9 mouse cellular contexts compared by ENCODE assay signal in genomic region chr7:78791359-78792222, GRCm38 (mm10). TPM values are rescaled to one million over a fixed set of nuclear protein-coding genes. Genes with fewer than 3 reads are reported as not detected.
DNase-seq lines count a peak whose midpoint lies in the region; ATAC-seq and TF ChIP-seq lines count a peak whose summit lies in the region.
"Had no signal": no experiment of that assay in that cellular context is flagged by ENCODE, and none has a peak within 500 bp of the region (broad histone marks: within the 10 kb centered on the region; RNA-seq: fewer than 3 reads in every experiment).

No protein-coding gene starts in this region.

- H3K36me3 ChIP-seq in lung, embryonic 15.5 days, result peaks cover 39% of the 10 kb centered on the region

- H3K4me2 ChIP-seq in lung, embryonic 15.5 days, result no peak overlapping the region
- H3K4me2 ChIP-seq: liver, embryonic 15.5 days had no signal

- H3K27me3 ChIP-seq in lung, embryonic 15.5 days, result no peaks in the 10 kb centered on the region
- H3K27me3 ChIP-seq: liver, embryonic 15.5 days had no signal

- ATAC-seq in hematopoietic stem cell, adult 5-6 weeks (replicated peaks in 1 of 2; ENCODE audit: insufficient read depth in 1 of 2, low FRiP score in 2 of 2, low TSS enrichment in 1 of 2, low read depth in 1 of 2, poor library complexity in 2 of 2, severe bottlenecking in 2 of 2), result peak; percentile 82 to 87
- ATAC-seq in lung, embryonic 15.5 days (ENCODE audit: borderline replicate concordance, extremely low read depth, low FRiP score, low TSS enrichment), result peak; percentile 54

- DNase-seq in adrenal gland, adult 2 months, result peak; percentile 67
- DNase-seq in adrenal gland, postnatal 4 days (ENCODE audit: low spot score in 2 of 2), result no peak
- DNase-seq in adipocyte (ENCODE audit: low spot score), result peak; percentile 74
- peak; percentile 59 for DNase-seq in embryo, embryonic 9.5 days (ENCODE audit: extremely low spot score)
- peak; percentile 50 to 51 for DNase-seq in layer of hippocampus, adult 2 months (ENCODE audit: low spot score in 2 of 2)
- DNase-seq in ovary, postnatal 14 days (ENCODE audit: low spot score), result peak; percentile 32

- H3K4me3 ChIP-seq in layer of hippocampus, adult 2 months, result no peak overlapping the region
- H3K4me3 ChIP-seq in lung, embryonic 15.5 days, result no peak overlapping the region
- H3K4me3 ChIP-seq: liver, embryonic 15.5 days had no signal

- H3K9ac ChIP-seq in lung, embryonic 15.5 days, result no peak overlapping the region
- H3K9ac ChIP-seq: liver, embryonic 15.5 days had no signal

- no peaks in the 10 kb centered on the region for H3K9me3 ChIP-seq in lung, embryonic 15.5 days
- H3K9me3 ChIP-seq: liver, embryonic 15.5 days had no signal

- no peak overlapping the region for H3K27ac ChIP-seq in layer of hippocampus, adult 2 months
- no peak overlapping the region for H3K27ac ChIP-seq in lung, embryonic 15.5 days
- H3K27ac ChIP-seq: liver, embryonic 15.5 days had no signal

- TF ChIP-seq CTCF in layer of hippocampus, adult 2 months (conservative IDR thresholded peaks at IDR 0.05), result peak; percentile 95

- WGBS in lung, embryonic 15.5 days, result 81% methylated on average over 15 of the region's 15 CpGs

- no peaks in the 10 kb centered on the region for H3K4me1 ChIP-seq in lung, embryonic 15.5 days

RNA-seq across cellular contexts. Expression of gene Mrpl46, which starts 8.3 kb away (rescaled TPM):
- total RNA-seq in adrenal gland, adult 2 months (2021), result 10 to 100 TPM; 39.3 to 52.6 TPM
- 11.6 and 13.5 TPM in 2 replicates for polyA plus RNA-seq in adrenal gland, adult 2 months (2012; rRNA removed)
- 10 to 100 TPM; 42.5 to 47.0 TPM for total RNA-seq in adrenal gland, postnatal 4 days (2021)
- 42.5 and 53.4 TPM in 2 replicates for total RNA-seq in hematopoietic stem cell, adult 5-6 weeks (2017)
- 10 to 100 TPM; 28.6 to 32.7 TPM for total RNA-seq in layer of hippocampus, adult 2 months (2021)
- 57.0 and 60.9 TPM in 2 replicates for polyA plus RNA-seq in lung, embryonic 15.5 days (2015; fragmentation: Nextera tagmentation; extraction: Ambion mirVana)

RNA-seq across cellular contexts. Expression of gene Mrps11, which starts 8.7 kb away (rescaled TPM):
- total RNA-seq in adrenal gland, adult 2 months (2021), result 100 to 1,000 TPM in 1 of 2 experiments, 10 to 100 TPM in 1; 84.2 to 116 TPM
- 69.0 and 77.7 TPM in 2 replicates for polyA plus RNA-seq in adrenal gland, adult 2 months (2012; rRNA removed)
- total RNA-seq in adrenal gland, postnatal 4 days (2021), result 10 to 100 TPM; 83.5 to 88.1 TPM
- 25.7 and 47.2 TPM in 2 replicates for total RNA-seq in hematopoietic stem cell, adult 5-6 weeks (2017)
- total RNA-seq in layer of hippocampus, adult 2 months (2021), result 10 to 100 TPM; 42.8 to 46.5 TPM
- polyA plus RNA-seq in lung, embryonic 15.5 days (2015; fragmentation: Nextera tagmentation; extraction: Ambion mirVana), result 76.1 and 76.3 TPM in 2 replicates

RNA-seq across cellular contexts. Expression of gene Ntrk3, which starts 53.8 kb away (rescaled TPM):
- 10 to 100 TPM; 23.5 to 25.6 TPM for total RNA-seq in adrenal gland, adult 2 months (2021)
- polyA plus RNA-seq in adrenal gland, adult 2 months (2012; rRNA removed), result 22.5 and 36.7 TPM in 2 replicates
- total RNA-seq in adrenal gland, postnatal 4 days (2021), result 10 to 100 TPM; 16.9 to 20.4 TPM
- total RNA-seq in hematopoietic stem cell, adult 5-6 weeks (2017), result not detected in 2 replicates
- 100 to 1,000 TPM; 226 to 238 TPM for total RNA-seq in layer of hippocampus, adult 2 months (2021)
- polyA plus RNA-seq in lung, embryonic 15.5 days (2015; fragmentation: Nextera tagmentation; extraction: Ambion mirVana), result 0.97 and 1.1 TPM in 2 replicates

RNA-seq across cellular contexts. Expression of gene Det1, which starts 55.5 kb away (rescaled TPM):
- 10 to 100 TPM; 13.0 to 13.3 TPM for total RNA-seq in adrenal gland, adult 2 months (2021)
- polyA plus RNA-seq in adrenal gland, adult 2 months (2012; rRNA removed), result 14.0 and 14.4 TPM in 2 replicates
- 10 to 100 TPM; 13.2 to 14.0 TPM for total RNA-seq in adrenal gland, postnatal 4 days (2021)
- 18.8 and 22.1 TPM in 2 replicates for total RNA-seq in hematopoietic stem cell, adult 5-6 weeks (2017)
- total RNA-seq in layer of hippocampus, adult 2 months (2021), result 1 to 10 TPM; 6.5 to 6.6 TPM
- 17.9 and 19.1 TPM in 2 replicates for polyA plus RNA-seq in lung, embryonic 15.5 days (2015; fragmentation: Nextera tagmentation; extraction: Ambion mirVana)

Comparison
In these comparisons a context has a peak if more than half of its experiments do, and no peak if none do; other contexts are left out.
1. DNase-seq: peak in adrenal gland, adult 2 months (single experiment), adipocyte (single experiment), embryo, embryonic 9.5 days (single experiment), layer of hippocampus, adult 2 months (2 of 2) and ovary, postnatal 14 days (single experiment); none in adrenal gland, postnatal 4 days (0 of 2).
2. RNA of gene Ntrk3, which starts 53.8 kb away (total RNA-seq): 226 to 238 TPM in layer of hippocampus, adult 2 months, 23.5 to 25.6 TPM in adrenal gland, adult 2 months and 16.9 to 20.4 TPM in adrenal gland, postnatal 4 days; not detected in hematopoietic stem cell, adult 5-6 weeks; every median in the first group is over 10 times any median in the second.